Mouse (Mus musculus) liver, postnatal 0 days (tissue): ENCODE measurements at regions not wholly inside any gene's neighbourhood (a gene's known extent, or its start where the extent isn't known, plus 50 kb on each side); places are given as distances from the start of the nearest gene placed in this dataset.

Experiments
- CTCF ChIP-seq: sonication (generic); IDR thresholded peaks from 2 replicates; pipeline ENCODE4 v1.5.1; 2016; ENCODE audit warnings: antibody characterized with exemption, low read depth
- EP300 ChIP-seq: IDR thresholded peaks from 2 replicates; pipeline ENCODE4 v1.6.1; 2016; ENCODE audit warnings: antibody characterized with exemption, low read depth, mild to moderate bottlenecking

- TF ChIP-seq CTCF (no peak), EP300 (no peak)
Observed at GRCm38 (mm10) chr14:60495441-60495840, 122.4 kb downstream of the Amer2 start.
